Mouse (Mus musculus): Measurements from ENCODE around the gene Gpr37.

GRCm38 (mm10) chr6:25684391-25684790 lies 6.1 kb downstream of the Gpr37 start:
- no peak for TF ChIP-seq CTCF (IDR thresholded peaks at IDR 0.05; ENCODE audit: extremely low read depth, insufficient read depth, low read length)
- no peak for TF ChIP-seq POLR2A (IDR thresholded peaks at IDR 0.05; ENCODE audit: extremely low read depth, insufficient read depth, low read length)
